Mouse (Mus musculus) testis, adult 2 months (tissue): ENCODE results near the gene C530008M17Rik. TPM values are rescaled to one million over a fixed set of nuclear protein-coding genes. Genes with fewer than 3 reads are reported as not detected.

Experiments
- H3K27ac ChIP-seq: fragments of 200-500 bp; 2 replicates; pipeline ENCODE4 v1.5.1; 2012; ENCODE audit warnings: low read depth, low read length; ENCODE audit not compliant: control insufficient read depth, insufficient read depth
- H3K27me3 ChIP-seq: fragments of 200-500 bp; 2 replicates; pipeline ENCODE4 v1.6.1; 2012; ENCODE audit warnings: mild to moderate bottlenecking, low read length, moderate library complexity; ENCODE audit not compliant: control insufficient read depth, insufficient read depth
- H3K36me3 ChIP-seq: fragments of 200-500 bp; 2 replicates; pipeline ENCODE4 v1.6.1; 2012; ENCODE audit warnings: mild to moderate bottlenecking, low read length; ENCODE audit not compliant: control insufficient read depth, insufficient read depth
- H3K4me1 ChIP-seq: fragments of 200-500 bp; 2 replicates; pipeline ENCODE4 v1.6.1; 2012; ENCODE audit warnings: low read length; ENCODE audit not compliant: control insufficient read depth, insufficient read depth
- H3K4me3 ChIP-seq: fragments of 200-500 bp; 2 replicates; pipeline ENCODE4 v1.5.1; 2012; ENCODE audit warnings: low read depth, mild to moderate bottlenecking, low read length, moderate library complexity, mixed read lengths; ENCODE audit not compliant: control insufficient read depth
- CTCF ChIP-seq: fragments of 200-500 bp; IDR thresholded peaks from 2 replicates; pipeline ENCODE4 v1.5.1; 2012; ENCODE audit warnings: low read depth, mild to moderate bottlenecking, inconsistent platforms, low read length, moderate library complexity; ENCODE audit not compliant: control insufficient read depth, insufficient read depth, insufficient replicate concordance
- POLR2A ChIP-seq: fragments of 200-500 bp; IDR thresholded peaks from 2 replicates; pipeline ENCODE4 v1.6.1; 2012; ENCODE audit warnings: low read depth, mild to moderate bottlenecking, inconsistent platforms, low read length, moderate library complexity; ENCODE audit not compliant: control insufficient read depth
- polyA plus RNA-seq: library from polyadenylated mRNA; depleted of rRNA; stranded (reverse); fragments of >200 nt; gene quantifications from 2 replicates; pipeline ENCODE4 v1.2.3, GENCODE M21; 2012

C530008M17Rik gene
- polyA plus RNA-seq, 1 experiment: 187 TPM

DNA sequence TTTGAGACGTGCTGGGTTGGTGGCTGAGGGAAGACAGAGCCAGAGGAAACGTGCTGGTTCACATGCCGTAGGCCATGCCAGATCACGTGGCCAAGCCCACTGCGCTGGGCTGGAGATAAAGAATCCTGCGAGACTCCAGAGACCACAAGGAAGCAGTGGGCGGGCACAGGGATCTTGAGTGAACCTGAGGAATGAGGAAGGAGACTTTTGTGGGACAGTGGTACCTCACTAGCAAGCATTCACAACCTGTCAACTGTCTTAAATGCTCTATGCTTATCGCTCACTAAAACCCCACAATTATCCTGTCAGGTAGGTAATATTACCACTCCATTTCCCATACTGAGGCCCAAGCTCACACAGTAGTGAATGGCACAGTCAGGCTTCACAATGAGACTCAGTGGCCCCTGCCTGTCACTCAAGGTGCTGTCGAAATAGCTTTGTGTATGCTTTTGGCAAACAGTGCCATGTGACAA is 88.5 kb downstream of the C530008M17Rik start:
- H3K4me1 ChIP-seq: no peaks in the 10 kb centered on the region
- no peak overlapping the region for H3K4me3 ChIP-seq
- H3K27ac ChIP-seq: no peak overlapping the region
- H3K36me3 ChIP-seq: no peaks in the 10 kb centered on the region
- no peak for TF ChIP-seq POLR2A
- no peak for TF ChIP-seq CTCF
- H3K27me3 ChIP-seq: no peaks in the 10 kb centered on the region

DNA sequence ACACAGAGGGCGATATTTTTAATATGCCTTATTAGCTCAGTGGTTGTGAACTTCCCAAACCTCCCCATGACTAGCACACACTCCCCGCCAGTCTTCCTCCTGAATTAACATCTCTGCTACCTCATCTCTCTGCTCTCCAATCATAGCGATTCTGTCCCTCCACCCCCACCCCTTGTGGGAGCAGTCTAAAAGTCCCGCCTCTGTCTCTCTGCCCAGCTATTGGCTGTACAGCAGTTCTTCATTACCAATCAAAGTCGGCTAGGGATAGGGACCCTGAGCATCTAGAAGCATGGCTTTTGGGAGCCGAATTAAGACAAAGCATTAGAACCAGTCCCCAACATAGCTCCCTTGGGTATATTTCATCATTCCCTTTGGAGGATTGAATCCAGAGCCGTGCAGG is 91.5 kb downstream of the C530008M17Rik start:
- no peak overlapping the region for H3K4me3 ChIP-seq
- no peaks in the 10 kb centered on the region for H3K27me3 ChIP-seq
- no peaks in the 10 kb centered on the region for H3K4me1 ChIP-seq
- TF ChIP-seq CTCF: no peak
- TF ChIP-seq POLR2A: no peak
- no peak overlapping the region for H3K27ac ChIP-seq
- H3K36me3 ChIP-seq: no peaks in the 10 kb centered on the region

DNA sequence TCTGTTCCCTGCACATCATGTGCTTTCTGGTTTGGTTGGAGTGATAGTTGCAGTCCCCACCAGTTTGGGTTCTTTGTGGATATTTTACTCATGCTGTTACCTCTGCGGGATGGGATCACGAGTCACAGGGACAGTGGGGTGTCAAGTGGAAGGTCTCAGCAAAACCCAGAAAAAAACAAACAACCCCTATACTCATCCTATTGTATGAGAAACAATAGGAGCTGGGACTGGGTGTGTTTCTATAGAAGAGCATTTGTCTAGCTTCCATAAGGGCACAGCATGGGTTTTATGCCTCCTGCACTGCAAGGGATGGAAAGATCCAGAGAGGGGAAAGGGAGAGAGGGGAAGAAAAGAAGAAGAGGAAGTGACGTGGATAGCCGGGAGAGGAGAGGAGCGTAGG is 96.0 kb downstream of the C530008M17Rik start:
- Histone ChIP-seq H3K27ac (no peak overlapping the region), H3K36me3 (no peaks in the 10 kb centered on the region), H3K4me1 (no peaks in the 10 kb centered on the region), H3K27me3 (no peaks in the 10 kb centered on the region), H3K4me3 (no peak overlapping the region)
- TF ChIP-seq CTCF: no peak
- no peak for TF ChIP-seq POLR2A

DNA sequence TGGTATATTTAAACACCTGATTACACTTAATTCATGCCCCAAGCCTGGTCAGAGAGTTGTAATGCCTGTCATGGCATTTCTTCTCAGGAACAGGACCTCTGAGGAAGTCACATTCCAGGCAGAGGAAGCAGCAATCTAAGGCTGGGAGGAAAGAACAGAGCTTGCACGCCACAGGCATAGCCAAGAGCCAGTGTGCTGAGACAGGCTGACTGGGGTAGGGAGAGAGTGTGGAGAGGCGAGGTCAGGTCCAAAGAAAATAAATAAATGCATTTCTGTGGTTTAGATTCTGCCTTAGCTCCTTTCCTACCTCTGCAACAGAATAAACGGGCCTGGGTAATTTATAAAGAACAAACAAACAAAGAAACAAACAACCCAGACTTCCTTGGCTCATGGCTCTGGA is 104.0 kb downstream of the C530008M17Rik start:
- Histone ChIP-seq H3K36me3 (no peaks in the 10 kb centered on the region), H3K4me3 (no peak overlapping the region), H3K27ac (no peak overlapping the region), H3K27me3 (no peaks in the 10 kb centered on the region), H3K4me1 (no peaks in the 10 kb centered on the region)
- no peak for TF ChIP-seq POLR2A
- TF ChIP-seq CTCF: no peak

DNA sequence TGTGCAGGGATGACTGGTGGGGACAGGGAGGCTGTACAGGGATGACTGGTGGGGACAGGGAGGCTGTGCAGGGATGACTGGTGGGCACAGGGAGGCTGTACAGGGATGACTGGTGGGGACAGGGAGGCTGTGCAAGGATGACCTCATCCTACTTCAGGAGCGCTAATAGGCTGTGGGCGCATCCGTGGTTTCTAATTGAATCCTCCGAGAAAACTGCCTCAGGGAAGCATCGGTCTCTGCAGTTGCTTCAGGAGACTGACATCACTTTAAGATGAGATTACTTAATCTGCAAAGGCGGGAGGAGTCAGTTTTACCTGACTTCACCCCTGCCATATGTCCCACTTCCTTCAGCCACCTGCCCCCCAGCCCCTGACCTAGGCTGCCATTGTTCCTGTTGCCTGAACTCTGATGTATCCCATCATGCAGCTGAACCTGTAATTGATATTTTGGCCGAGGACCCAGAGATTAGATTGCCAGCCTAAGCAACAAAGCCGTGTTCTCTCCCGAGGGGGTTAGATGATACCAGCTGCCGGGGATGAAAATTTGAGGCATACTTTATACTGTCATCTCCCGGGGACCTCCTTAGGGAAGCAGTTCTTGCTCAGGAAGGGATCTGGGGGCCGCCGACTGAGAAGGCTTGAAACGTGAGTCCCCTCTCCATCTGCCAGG is 105.9 kb downstream of the C530008M17Rik start:
- Histone ChIP-seq H3K27me3 (no peaks in the 10 kb centered on the region), H3K4me1 (no peaks in the 10 kb centered on the region), H3K4me3 (no peak overlapping the region), H3K27ac (no peak overlapping the region), H3K36me3 (no peaks in the 10 kb centered on the region)
- TF ChIP-seq POLR2A: no peak
- no peak for TF ChIP-seq CTCF

DNA sequence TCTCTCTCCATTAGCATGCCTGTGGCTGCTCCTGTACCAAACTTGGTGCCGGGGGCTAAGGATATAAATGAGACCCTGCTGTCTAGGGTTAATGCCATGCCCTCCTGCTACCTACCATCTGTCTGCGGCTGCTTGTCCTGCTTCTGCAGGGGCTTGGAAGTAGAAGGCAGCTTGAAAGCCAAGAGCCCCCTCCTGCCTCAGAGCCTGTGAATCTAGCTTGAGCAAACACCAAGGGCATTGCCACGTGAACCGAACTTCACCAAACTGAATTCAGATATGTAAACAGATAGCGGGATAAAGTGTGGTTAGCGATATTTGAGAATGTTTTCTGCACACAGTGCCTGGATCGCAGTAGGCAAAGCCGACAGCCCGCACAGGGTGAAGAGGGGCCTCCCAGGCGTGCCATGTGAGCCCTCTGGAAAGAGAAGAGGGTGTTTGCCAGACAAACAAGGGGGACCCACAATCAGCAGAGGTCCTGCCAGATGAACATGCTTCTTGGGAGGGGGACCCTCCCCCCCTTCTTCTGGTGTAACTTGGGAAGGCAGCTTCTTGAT is 106.9 kb downstream of the C530008M17Rik start:
- no peak overlapping the region for H3K27ac ChIP-seq

DNA sequence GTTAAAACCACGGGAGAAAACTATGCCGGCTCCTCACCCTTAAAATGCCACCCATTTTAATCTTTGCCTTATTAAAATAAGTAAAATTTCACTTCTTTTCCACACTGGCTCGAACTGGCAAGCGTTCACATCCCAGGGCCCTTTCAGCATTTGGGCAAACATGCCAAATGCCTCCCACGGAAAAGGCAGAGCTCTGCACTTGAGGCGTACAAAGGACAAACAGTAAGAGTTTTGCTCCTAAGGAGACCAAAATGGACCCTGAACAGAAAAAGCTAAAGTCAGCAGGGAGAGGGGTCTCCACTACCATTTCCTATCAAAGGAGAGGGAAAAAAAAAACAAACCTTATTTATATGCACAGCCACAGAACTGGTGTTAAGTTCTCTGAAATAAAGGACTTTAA is 107.4 kb downstream of the C530008M17Rik start:
- Histone ChIP-seq H3K27me3 (no peaks in the 10 kb centered on the region), H3K4me1 (no peaks in the 10 kb centered on the region), H3K27ac (no peak overlapping the region), H3K36me3 (no peaks in the 10 kb centered on the region), H3K4me3 (no peak overlapping the region)
- TF ChIP-seq CTCF (no peak), POLR2A (no peak)

More for the DNA sequence above, 106.9 kb downstream of the C530008M17Rik start:
- H3K4me1 ChIP-seq: no peaks in the 10 kb centered on the region
- H3K4me3 ChIP-seq: no peak overlapping the region
- H3K27me3 ChIP-seq: no peaks in the 10 kb centered on the region
- H3K36me3 ChIP-seq: no peaks in the 10 kb centered on the region
- TF ChIP-seq POLR2A (no peak), CTCF (no peak)

DNA sequence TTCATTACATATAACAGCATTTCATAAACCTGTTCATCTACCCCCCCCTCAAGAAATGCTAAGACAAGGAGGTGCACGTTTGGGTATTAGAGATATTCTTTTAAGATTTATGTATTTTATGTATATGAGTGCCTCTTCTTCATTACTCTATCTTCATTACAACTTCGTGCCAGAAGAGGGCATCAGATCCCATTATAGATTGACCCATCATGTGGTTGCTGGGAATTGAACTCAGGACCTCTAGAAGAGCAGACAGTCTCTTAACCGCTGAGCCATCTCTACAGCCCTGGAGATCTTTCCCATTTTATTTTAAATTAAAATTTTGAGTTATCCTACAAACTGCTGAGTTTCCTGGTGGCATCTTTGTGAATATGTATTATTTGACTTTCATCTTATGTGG is 112.7 kb downstream of the C530008M17Rik start:
- no peak overlapping the region for H3K4me3 ChIP-seq
- TF ChIP-seq CTCF (no peak), POLR2A (no peak)
- H3K36me3 ChIP-seq: no peaks in the 10 kb centered on the region
- H3K4me1 ChIP-seq: no peaks in the 10 kb centered on the region
- no peak overlapping the region for H3K27ac ChIP-seq
- H3K27me3 ChIP-seq: no peaks in the 10 kb centered on the region
